In genomic region chr9:42413345-42413744, GRCm38 (mm10) we compare ENCODE assay signal across 28 mouse cellular contexts. TPM values are rescaled to one million over a fixed set of nuclear protein-coding genes. Genes with fewer than 3 reads are reported as not detected.
A peak's percentile ranks its signal among the peaks of the same experiment; 100 is the strongest.
DNase-seq lines count a peak whose midpoint lies in the region; ATAC-seq and TF ChIP-seq lines count a peak whose summit lies in the region.
"Had no signal": no experiment of that assay in that cellular context is flagged by ENCODE, and none has a peak within 500 bp of the region (broad histone marks: within the 10 kb centered on the region; RNA-seq: fewer than 3 reads in every experiment).

No protein-coding gene starts in this region.

- H3K36me3 ChIP-seq in forebrain, postnatal 0 days (ENCODE audit: insufficient read depth), result peaks cover 23% of the 10 kb centered on the region
- 0 out of 2 replicates have a peak, but pooled peaks cover 2% of the 10 kb centered on the region for H3K36me3 ChIP-seq in forebrain, embryonic 16.5 days (ENCODE audit: control insufficient read depth, insufficient read depth)
- peaks cover 11% of the 10 kb centered on the region; the same call in 1 of the 2 replicates for H3K36me3 ChIP-seq in midbrain, embryonic 12.5 days
- H3K36me3 ChIP-seq in midbrain, embryonic 14.5 days (ENCODE audit: control insufficient read depth, insufficient read depth, low read length), result peaks cover 11% of the 10 kb centered on the region; the same call in 1 of the 2 replicates
- peaks cover 10% of the 10 kb centered on the region for H3K36me3 ChIP-seq in embryonic facial prominence, embryonic 14.5 days (ENCODE audit: control insufficient read depth, insufficient read depth, low read length)

- no peak for TF ChIP-seq CTCF in forebrain, postnatal 0 days (IDR thresholded peaks at IDR 0.05; ENCODE audit: low read depth)

- WGBS in forebrain, postnatal 0 days, result 30% methylated on average over 12 of the region's 12 CpGs
- 27% methylated on average over 12 of the region's 12 CpGs for WGBS in forebrain, embryonic 16.5 days
- WGBS in midbrain, embryonic 12.5 days, result 67% methylated on average over 12 of the region's 12 CpGs
- 58% methylated on average over 12 of the region's 12 CpGs for WGBS in midbrain, embryonic 14.5 days
- 71% methylated on average over 12 of the region's 12 CpGs for WGBS in embryonic facial prominence, embryonic 14.5 days

- H3K4me2 ChIP-seq in forebrain, postnatal 0 days (ENCODE audit: low read depth), result no peak overlapping the region
- no peak overlapping the region for H3K4me2 ChIP-seq in forebrain, embryonic 16.5 days (ENCODE audit: low read length)
- no peak overlapping the region for H3K4me2 ChIP-seq in midbrain, embryonic 12.5 days (replicated peaks)
- no peak overlapping the region for H3K4me2 ChIP-seq in midbrain, embryonic 14.5 days (ENCODE audit: low read length)
- H3K4me2 ChIP-seq in embryonic facial prominence, embryonic 14.5 days (ENCODE audit: low read depth, low read length), result no peak overlapping the region
- H3K4me2 ChIP-seq: embryonic facial prominence, embryonic 12.5 days; heart, embryonic 15.5 days; limb, embryonic 13.5 days; liver, embryonic 11.5 days; lung, embryonic 15.5 days; neural tube, embryonic 12.5 days had no signal

- peak; percentile 61 for DNase-seq in forebrain, postnatal 0 days
- no peak for DNase-seq in midbrain, embryonic 14.5 days
- DNase-seq in embryonic facial prominence, embryonic 14.5 days (ENCODE audit: low spot score), result no peak
- peak; percentile 19 for DNase-seq in testis, postnatal 14 days (ENCODE audit: low spot score)
- no peak for DNase-seq in retina, postnatal 1 day
- DNase-seq: adrenal gland, postnatal 36 days; cerebellum, adult 8-10 months; cerebellum, postnatal 36 days; gastrocnemius, postnatal 14 days; heart, adult 11 months; kidney, adult 11 months; kidney, postnatal 25 days; thymus, adult 18-20 months; thymus, postnatal 36 days had no signal

- H3K27me3 ChIP-seq in forebrain, postnatal 0 days (ENCODE audit: insufficient read depth, low read length), result no peaks in the 10 kb centered on the region
- H3K27me3 ChIP-seq in forebrain, embryonic 16.5 days (replicated peaks; ENCODE audit: control insufficient read depth, insufficient read depth, low read length), result no peaks in the 10 kb centered on the region
- H3K27me3 ChIP-seq in midbrain, embryonic 12.5 days, result no peaks in the 10 kb centered on the region
- H3K27me3 ChIP-seq in midbrain, embryonic 14.5 days (ENCODE audit: control insufficient read depth, insufficient read depth, low read length), result no peaks in the 10 kb centered on the region
- no peaks in the 10 kb centered on the region for H3K27me3 ChIP-seq in embryonic facial prominence, embryonic 14.5 days (replicated peaks; ENCODE audit: control insufficient read depth, insufficient read depth, low read length)
- H3K27me3 ChIP-seq: embryonic facial prominence, embryonic 12.5 days; heart, embryonic 15.5 days; limb, embryonic 13.5 days; lung, embryonic 15.5 days; neural tube, embryonic 12.5 days had no signal

- peak overlapping the region; percentile 40; the same call in 1 of the 2 replicates for H3K27ac ChIP-seq in forebrain, postnatal 0 days (ENCODE audit: low read depth, low read length)
- H3K27ac ChIP-seq in forebrain, embryonic 16.5 days (ENCODE audit: low read length), result no peak overlapping the region
- H3K27ac ChIP-seq in midbrain, embryonic 12.5 days (replicated peaks), result peak overlapping the region; percentile 15; the same call in 1 of the 2 replicates
- no peak overlapping the region for H3K27ac ChIP-seq in midbrain, embryonic 14.5 days (replicated peaks; ENCODE audit: low read depth, low read length)
- H3K27ac ChIP-seq in embryonic facial prominence, embryonic 14.5 days (replicated peaks; ENCODE audit: low read depth, low read length), result peak overlapping the region; percentile 46; the same call in 1 of the 2 replicates
- H3K27ac ChIP-seq: heart, embryonic 10.5 days; heart, embryonic 15.5 days; limb, embryonic 13.5 days; lung, embryonic 15.5 days; neural tube, embryonic 12.5 days had no signal

- H3K9me3 ChIP-seq in forebrain, postnatal 0 days (ENCODE audit: low read length), result no peaks in the 10 kb centered on the region
- H3K9me3 ChIP-seq in forebrain, embryonic 16.5 days (ENCODE audit: control insufficient read depth, low read length), result no peaks in the 10 kb centered on the region
- H3K9me3 ChIP-seq in midbrain, embryonic 12.5 days, result no peaks in the 10 kb centered on the region
- H3K9me3 ChIP-seq in midbrain, embryonic 14.5 days (ENCODE audit: control insufficient read depth, low read length), result no peaks in the 10 kb centered on the region
- no peaks in the 10 kb centered on the region for H3K9me3 ChIP-seq in embryonic facial prominence, embryonic 14.5 days (ENCODE audit: control insufficient read depth, low read length)
- H3K9me3 ChIP-seq: embryonic facial prominence, embryonic 12.5 days; heart, embryonic 10.5 days; heart, embryonic 15.5 days; limb, embryonic 13.5 days; lung, embryonic 15.5 days; neural tube, embryonic 12.5 days had no signal

- ATAC-seq in forebrain, postnatal 0 days, result peak; percentile 37; the same call in 1 of the 2 replicates
- ATAC-seq in forebrain, embryonic 16.5 days, result no peak
- ATAC-seq in midbrain, embryonic 12.5 days (ENCODE audit: low FRiP score, low read depth), result no peak
- ATAC-seq in midbrain, embryonic 14.5 days (ENCODE audit: low FRiP score, low TSS enrichment), result no peak
- no peak for ATAC-seq in embryonic facial prominence, embryonic 14.5 days (ENCODE audit: low read depth)
- ATAC-seq: CD4-positive, CD25-positive, alpha-beta regulatory T cell, adult 4 months; inflammation-experienced regulatory T-cells, adult 6 months; midbrain, embryonic 16.5 days had no signal

- no peak overlapping the region for H3K9ac ChIP-seq in forebrain, postnatal 0 days
- no peak overlapping the region for H3K9ac ChIP-seq in forebrain, embryonic 16.5 days (replicated peaks; ENCODE audit: low read depth, low read length)
- no peak overlapping the region for H3K9ac ChIP-seq in midbrain, embryonic 12.5 days (replicated peaks)
- H3K9ac ChIP-seq in midbrain, embryonic 14.5 days (replicated peaks; ENCODE audit: low read length), result no peak overlapping the region
- H3K9ac ChIP-seq in embryonic facial prominence, embryonic 14.5 days (ENCODE audit: low read depth, low read length), result no peak overlapping the region
- H3K9ac ChIP-seq: embryonic facial prominence, embryonic 12.5 days; heart, embryonic 15.5 days; limb, embryonic 13.5 days; lung, embryonic 15.5 days; neural tube, embryonic 12.5 days had no signal

- no peak overlapping the region for H3K4me3 ChIP-seq in forebrain, postnatal 0 days (ENCODE audit: low read depth, low read length)
- no peak overlapping the region for H3K4me3 ChIP-seq in forebrain, embryonic 16.5 days (replicated peaks; ENCODE audit: low read length)
- H3K4me3 ChIP-seq in midbrain, embryonic 12.5 days, result no peak overlapping the region
- H3K4me3 ChIP-seq in midbrain, embryonic 14.5 days (replicated peaks; ENCODE audit: low read depth, low read length), result no peak overlapping the region
- H3K4me3 ChIP-seq in embryonic facial prominence, embryonic 14.5 days (ENCODE audit: low read depth, low read length), result no peak overlapping the region
- H3K4me3 ChIP-seq: embryonic facial prominence, embryonic 12.5 days; heart, embryonic 10.5 days; heart, embryonic 15.5 days; limb, embryonic 13.5 days; lung, embryonic 15.5 days; myocyte; neural tube, embryonic 12.5 days had no signal

- H3K4me1 ChIP-seq in forebrain, postnatal 0 days (ENCODE audit: insufficient read depth), result no peaks in the 10 kb centered on the region; the same call in 1 of the 2 replicates
- H3K4me1 ChIP-seq in forebrain, embryonic 16.5 days (replicated peaks; ENCODE audit: control insufficient read depth, insufficient read depth, low read length), result peaks cover 13% of the 10 kb centered on the region
- H3K4me1 ChIP-seq in midbrain, embryonic 12.5 days, result peaks cover 18% of the 10 kb centered on the region
- no peaks in the 10 kb centered on the region for H3K4me1 ChIP-seq in midbrain, embryonic 14.5 days (ENCODE audit: control insufficient read depth, insufficient read depth, low read length)
- H3K4me1 ChIP-seq in embryonic facial prominence, embryonic 14.5 days (ENCODE audit: control insufficient read depth, insufficient read depth, low read length), result peaks cover 3% of the 10 kb centered on the region; the same call in 1 of the 2 replicates
- H3K4me1 ChIP-seq: lung, embryonic 15.5 days had no signal

RNA-seq across cellular contexts. Expression of gene Tecta, which starts 13.6 kb away (rescaled TPM):
- 0.43 and 0.46 TPM in 2 replicates for total RNA-seq in forebrain, postnatal 0 days (2014; rRNA removed)
- 0.31 and 0.36 TPM in 2 replicates for polyA plus RNA-seq in forebrain, postnatal 0 days (2015; fragmentation: Nextera tagmentation; extraction: Ambion mirVana)
- 0.20 and 0.34 TPM in 2 replicates for polyA plus RNA-seq in forebrain, embryonic 16.5 days (2015; fragmentation: Nextera tagmentation; extraction: Ambion mirVana)
- 0.21 and 0.34 TPM in 2 replicates for polyA plus RNA-seq in midbrain, embryonic 12.5 days (2016; fragmentation: Nextera tagmentation; extraction: Ambion mirVana)
- polyA plus RNA-seq in midbrain, embryonic 14.5 days (2014; fragmentation: Nextera tagmentation; extraction: Ambion mirVana), result 0.26 and 0.81 TPM in 2 replicates
- polyA plus RNA-seq in embryonic facial prominence, embryonic 14.5 days (2014; fragmentation: Nextera tagmentation; extraction: Ambion mirVana), result 2.2 and 3.1 TPM in 2 replicates
- total RNA-seq: megakaryocyte progenitor cell, adult 5-6 weeks had no signal
- polyA plus RNA-seq: CD4-positive, CD25-positive, alpha-beta regulatory T cell, adult 4 months; inflammation-experienced regulatory T-cells, adult 6 months; lung, embryonic 15.5 days had no signal

Comparison
In these comparisons a context has a peak if more than half of its experiments do, and no peak if none do; other contexts are left out.
1. H3K27ac ChIP-seq: peak in forebrain, postnatal 0 days (single experiment), midbrain, embryonic 12.5 days (single experiment) and embryonic facial prominence, embryonic 14.5 days (single experiment); none in forebrain, embryonic 16.5 days (single experiment) and midbrain, embryonic 14.5 days (single experiment).
2. DNase-seq: peak in forebrain, postnatal 0 days (single experiment) and testis, postnatal 14 days (single experiment); none in midbrain, embryonic 14.5 days (single experiment), embryonic facial prominence, embryonic 14.5 days (single experiment) and retina, postnatal 1 day (single experiment).